Mouse (Mus musculus): ENCODE measurements around the gene Cdc14a.

The Cdc14a gene

DNA sequence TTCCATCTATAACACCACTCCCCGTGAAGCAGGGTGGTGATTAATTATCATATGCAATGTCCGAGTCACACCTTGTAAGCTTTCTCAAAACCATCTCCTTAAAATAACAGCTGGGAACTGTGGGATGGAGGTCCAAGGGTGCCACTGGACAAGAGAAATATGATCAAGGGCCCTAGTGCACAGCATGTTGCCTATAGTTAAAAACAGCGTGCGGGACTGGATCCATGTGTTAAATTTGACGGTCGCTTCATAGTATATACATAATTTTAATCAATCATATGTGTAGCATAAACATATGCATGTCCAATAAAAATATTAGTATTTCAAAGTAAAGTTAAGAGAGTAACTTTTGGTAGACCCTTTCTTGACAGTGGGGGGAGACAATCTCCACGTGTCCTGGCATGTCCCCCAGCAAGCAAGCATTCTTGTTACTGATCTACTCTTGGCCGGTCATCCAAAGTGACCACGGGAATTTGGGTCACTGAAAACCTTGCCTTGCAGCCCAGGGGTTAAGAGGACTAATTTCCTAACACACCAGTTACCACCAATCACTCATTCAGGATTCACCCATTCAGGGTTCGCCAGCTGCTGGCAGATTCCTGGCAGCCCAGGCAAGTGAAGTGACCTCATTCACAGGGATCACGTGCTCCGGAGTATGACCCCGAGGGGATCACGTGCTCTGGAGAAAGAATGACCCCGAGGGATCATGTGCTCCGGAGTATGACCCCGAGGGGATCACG, 94.6 kb downstream of the Cdc14a start:
- no peak for DNase-seq (ENCODE audit: low read depth, low spot score)

- no peak for DNase-seq (ENCODE audit: low read depth, low spot score)
Measured at GRCm38 (mm10) chr3:116327616-116328004, 96.2 kb downstream of the Cdc14a start.

DNA sequence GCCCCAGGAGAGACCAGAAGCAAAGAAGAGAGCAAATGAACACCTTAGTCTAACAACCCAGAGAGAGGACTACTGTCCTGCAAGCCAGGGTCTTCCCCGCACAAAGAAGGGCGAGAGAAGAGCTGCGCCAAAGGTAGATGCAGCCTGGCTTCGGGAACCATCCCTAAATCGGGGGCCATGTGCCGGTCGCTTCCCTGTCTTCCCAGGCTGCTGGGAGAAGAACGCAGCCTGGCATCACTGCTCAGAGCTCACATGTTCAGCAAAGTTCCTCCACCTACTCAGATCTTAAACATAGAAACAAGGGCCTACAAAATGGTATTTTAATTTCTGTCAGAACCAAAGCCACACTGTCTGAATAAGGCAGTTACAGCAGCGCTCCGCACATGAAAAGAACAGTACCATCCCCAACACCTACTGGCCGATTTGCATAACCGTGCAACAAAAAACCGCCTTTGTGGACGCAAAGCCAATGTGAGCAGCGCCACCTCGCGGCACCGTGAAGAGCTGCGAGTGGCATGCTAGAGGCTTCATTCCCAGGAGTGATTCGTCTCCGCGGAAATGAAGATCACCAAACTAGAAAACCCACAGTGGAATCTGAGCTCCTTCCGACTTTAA, 96.7 kb downstream of the Cdc14a start:
- peak; percentile 89 for DNase-seq (ENCODE audit: low read depth, low spot score)

DNA sequence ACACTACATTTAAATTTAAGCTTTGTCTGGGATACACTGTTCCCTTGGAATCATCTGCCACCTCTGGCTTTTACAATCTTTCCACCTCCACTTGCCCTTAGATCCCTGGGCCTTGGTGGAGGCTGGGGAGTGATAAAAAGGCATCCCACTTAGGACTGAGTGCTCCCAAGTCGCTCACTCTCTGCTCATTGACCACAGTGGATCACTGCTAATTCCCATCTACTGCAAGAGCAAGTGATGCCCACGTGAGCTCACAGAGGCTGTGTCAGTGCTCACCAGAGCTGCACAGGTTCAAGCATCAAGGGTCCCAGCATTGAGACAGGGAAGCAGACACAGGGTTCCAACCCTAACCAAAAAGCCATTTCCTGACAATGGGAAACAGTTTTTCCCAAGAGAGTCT, 98.3 kb downstream of the Cdc14a start:
- no peak for DNase-seq (ENCODE audit: low read depth, low spot score)

- no peak for DNase-seq (ENCODE audit: low read depth, low spot score)
Measured at GRCm38 (mm10) chr3:116319696-116320095, 104.1 kb downstream of the Cdc14a start.

- DNase-seq (ENCODE audit: low read depth, low spot score) = no peak
Measured at GRCm38 (mm10) chr3:116311838-116312237, 112.0 kb downstream of the Cdc14a start.

DNA sequence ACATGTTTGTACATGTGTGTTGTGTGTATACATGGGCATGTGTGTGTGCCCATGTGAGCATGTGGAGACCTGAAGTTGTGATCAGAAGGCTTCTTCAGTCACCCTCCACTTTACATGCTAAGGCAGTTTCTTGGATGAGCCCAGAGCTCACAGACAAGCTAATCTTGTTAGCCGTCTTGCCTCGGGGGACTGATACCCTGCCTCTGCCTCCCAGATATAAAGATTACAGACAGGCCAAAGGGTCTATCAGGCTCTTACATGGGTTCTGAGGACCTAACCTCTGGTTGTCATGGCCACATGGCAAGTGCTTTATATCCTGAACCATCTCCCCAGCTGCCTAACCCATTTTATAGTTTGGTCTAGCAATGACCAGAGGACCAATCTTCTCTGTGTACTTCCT, 112.7 kb downstream of the Cdc14a start:
- no peak for DNase-seq (ENCODE audit: low read depth, low spot score)

- DNase-seq (ENCODE audit: low read depth, low spot score) = no peak
Measured at GRCm38 (mm10) chr3:116310672-116311071, 113.2 kb downstream of the Cdc14a start.

DNA sequence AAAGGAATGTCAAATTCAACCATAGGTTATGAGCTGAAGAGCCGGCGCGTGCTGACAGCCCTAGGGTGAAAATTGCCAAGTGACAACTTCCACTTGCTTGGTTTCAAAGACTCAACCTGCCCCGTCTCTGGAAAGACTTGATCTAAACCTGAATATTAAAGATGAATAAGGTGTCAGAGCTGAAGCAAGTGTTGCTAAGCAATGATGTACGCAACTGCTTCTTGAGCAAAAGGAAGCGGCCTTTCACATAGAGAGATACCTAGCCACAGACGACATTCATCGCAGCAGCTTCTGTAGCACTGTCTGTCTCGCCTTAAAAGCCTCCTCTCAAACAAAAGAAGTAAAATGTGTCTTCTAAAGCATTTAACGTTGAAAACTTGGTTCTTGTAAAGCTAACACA, 113.8 kb downstream of the Cdc14a start:
- no peak for DNase-seq (ENCODE audit: low read depth, low spot score)

GRCm38 (mm10) chr3:116304800-116305753, 118.8 kb downstream of the Cdc14a start:
- DNase-seq (ENCODE audit: low read depth, low spot score) = no peak

- no peak for DNase-seq (ENCODE audit: low read depth, low spot score)
Measured at GRCm38 (mm10) chr3:116302581-116302980, 121.3 kb downstream of the Cdc14a start.

- no peak for DNase-seq (ENCODE audit: low read depth, low spot score)
Measured at GRCm38 (mm10) chr3:116301754-116302153, 122.1 kb downstream of the Cdc14a start.

DNA sequence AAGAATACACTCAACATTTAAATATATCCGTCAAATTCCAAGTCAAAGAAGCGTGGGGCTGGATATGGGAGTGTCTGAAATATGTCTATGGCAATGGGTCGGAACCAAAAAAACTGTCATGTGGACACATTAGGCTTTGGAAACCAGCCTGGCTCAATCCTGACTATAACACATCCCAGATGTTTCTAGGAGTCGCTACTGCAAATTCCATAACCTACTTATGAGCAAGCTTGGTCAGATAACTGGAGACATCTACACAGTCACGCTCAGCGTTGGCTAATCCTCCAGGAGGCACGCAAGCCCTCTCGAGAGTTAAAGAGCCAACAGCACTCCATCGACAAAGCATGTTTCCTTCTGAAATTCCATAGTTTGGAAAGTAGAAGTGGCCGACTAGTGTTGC, 125.1 kb downstream of the Cdc14a start:
- no peak for DNase-seq (ENCODE audit: low read depth, low spot score)

GRCm38 (mm10) chr3:116298003-116298402, 125.8 kb downstream of the Cdc14a start:
- no peak for DNase-seq (ENCODE audit: low read depth, low spot score)

DNA sequence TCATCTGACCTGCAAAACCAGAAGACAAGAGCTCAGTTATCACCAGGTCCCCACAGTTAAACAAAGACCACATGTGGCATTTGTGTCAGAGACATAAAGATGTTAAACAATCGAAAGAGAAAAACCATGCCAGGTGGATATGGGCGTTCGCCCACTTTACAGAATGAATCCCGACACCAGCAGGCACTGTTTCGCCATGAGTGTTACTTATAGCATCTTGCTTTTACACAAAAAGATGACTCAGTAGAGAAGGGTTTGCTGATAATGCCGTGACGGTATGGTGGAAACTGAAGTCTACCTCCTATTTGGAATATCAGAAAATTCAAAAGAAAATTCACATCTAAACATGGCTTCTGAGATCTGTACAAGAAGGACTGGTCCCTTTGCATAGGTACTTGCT, 126.7 kb downstream of the Cdc14a start:
- DNase-seq (ENCODE audit: low read depth, low spot score) = no peak

DNA sequence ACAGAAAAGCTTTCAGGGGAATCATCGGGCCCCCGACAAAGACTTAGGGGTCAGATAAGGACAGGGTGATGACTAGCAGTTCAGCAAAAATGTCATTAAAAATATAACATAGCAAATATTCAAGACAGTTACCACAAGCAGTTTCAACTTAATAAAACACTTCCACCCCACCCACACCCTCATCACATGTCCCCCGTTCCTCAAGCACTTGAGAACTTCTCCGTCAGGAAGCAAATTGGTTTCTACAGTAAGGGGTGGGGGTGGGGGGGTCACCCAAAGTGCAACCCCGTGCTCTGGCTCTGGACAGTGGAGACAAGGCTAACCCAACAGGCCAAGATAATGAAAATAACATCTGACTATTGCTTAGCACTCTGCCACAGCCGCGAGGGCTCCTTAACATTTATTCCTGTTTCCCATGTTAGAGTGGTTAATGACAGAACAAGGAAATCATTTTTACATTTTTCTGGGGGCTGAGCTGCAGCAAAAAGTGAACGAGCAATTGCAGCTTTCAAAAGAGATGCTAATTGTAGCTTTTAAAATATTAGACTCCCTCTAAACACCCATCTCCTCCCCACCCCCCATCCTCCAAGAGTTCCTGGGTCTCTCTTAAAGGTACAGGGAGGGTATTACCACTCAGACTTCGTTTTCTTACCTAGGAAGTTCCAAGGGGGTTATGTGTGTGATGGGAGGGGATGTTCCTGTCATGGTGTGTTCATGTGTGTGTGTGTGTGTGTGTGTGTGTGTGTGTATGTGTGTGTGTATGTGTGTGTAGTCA, 133.6 kb downstream of the Cdc14a start:
- DNase-seq (ENCODE audit: low read depth, low spot score) = no peak

DNA sequence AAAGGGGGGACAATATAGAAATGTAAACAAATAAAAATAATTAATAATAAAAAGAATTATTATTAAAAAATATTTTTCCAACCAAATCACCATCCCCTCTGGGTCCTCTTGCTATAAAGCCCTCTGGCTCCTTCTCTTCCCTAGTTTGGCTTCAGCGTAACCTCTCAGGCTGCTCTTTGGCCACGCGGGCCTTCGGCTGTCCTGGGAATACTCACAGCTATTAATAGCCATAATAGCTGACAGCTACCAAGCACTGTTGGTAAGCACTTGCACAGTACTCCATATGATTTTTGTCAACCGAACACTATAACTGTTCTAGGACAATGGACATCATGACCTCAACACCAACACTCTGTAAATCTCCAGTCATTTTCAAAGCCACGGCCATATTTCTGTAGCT, 135.0 kb downstream of the Cdc14a start:
- DNase-seq (ENCODE audit: low read depth, low spot score) = no peak

DNA sequence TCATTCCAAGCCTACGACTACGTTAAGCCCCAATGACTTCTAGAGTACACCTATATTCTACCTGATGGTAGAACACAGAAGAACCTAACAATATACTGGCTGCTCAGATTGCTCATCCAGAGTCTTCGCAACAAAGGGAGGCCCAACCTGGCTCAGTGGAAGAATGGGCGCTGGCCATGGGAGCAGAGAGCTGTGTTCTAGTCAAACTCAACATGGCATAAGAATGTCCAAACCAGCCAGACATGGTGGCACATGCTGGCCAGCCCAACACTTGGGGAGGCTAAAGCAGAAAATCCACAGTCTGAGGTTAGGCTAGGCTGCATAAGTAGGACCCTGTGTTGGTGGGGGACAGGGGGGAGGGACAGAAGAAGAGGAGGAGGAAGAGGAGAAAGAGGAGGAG, 139.1 kb downstream of the Cdc14a start:
- DNase-seq (ENCODE audit: low read depth, low spot score) = no peak

GRCm38 (mm10) chr3:116283996-116284395, 139.8 kb downstream of the Cdc14a start:
- no peak for DNase-seq (ENCODE audit: low read depth, low spot score)

GRCm38 (mm10) chr3:116281663-116282062, 142.2 kb downstream of the Cdc14a start:
- no peak for DNase-seq (ENCODE audit: low read depth, low spot score)

- DNase-seq (ENCODE audit: low read depth, low spot score) = no peak
Measured at GRCm38 (mm10) chr3:116277146-116277545, 146.7 kb downstream of the Cdc14a start.

DNA sequence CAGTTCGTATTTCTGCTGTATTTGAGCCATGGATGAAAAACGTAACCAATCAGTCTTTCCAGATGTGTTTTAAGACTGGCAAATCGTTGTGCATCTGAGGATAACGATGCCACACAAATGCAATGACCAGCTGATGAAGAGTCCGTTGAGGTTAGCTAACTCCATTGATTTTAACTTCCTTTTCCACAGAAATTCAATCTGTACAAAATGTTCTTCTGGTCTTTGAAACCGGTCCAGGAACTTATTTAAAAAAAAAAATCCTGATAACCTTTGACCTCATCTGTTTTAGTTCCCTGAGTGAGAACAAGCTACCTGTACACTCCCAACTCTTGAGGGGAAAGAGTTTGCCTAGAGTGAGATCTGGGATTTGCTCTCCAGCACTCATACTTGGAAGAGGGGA, 152.2 kb downstream of the Cdc14a start:
- no peak for DNase-seq (ENCODE audit: low read depth, low spot score)
